Mouse (Mus musculus) heart, adult 9 months (tissue): ENCODE results near the gene Fam19a1.

ENCODE experiments used
- DNase-seq, 2 experiments: peaks; one replicate each; pipeline ENCODE4 v3.0.0; 2022; ENCODE audit warnings: low spot score in 2 of 2

Gene Fam19a1

GRCm38 (mm10) chr6:96437814-96438213 is 324.9 kb downstream of the Fam19a1 start:
- no peak for DNase-seq

DNA sequence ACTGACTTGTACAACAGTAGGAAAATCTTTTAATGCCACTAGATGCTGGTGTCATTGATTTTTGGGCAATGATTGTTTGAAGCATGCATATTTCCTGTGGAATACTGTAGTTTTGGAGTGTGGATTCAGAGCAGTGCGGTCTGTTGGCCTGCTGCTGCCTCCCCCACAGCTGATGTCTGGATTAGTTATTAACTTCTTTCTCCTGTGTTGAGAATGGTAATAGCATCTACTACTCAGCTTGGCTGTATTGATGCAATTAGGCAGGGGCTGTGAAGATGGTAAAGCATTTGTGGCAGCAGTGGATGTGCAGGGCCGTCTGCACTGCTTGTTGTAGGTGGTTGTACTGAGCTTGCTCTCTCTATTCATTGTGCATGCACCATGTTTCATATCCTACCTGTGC is 326.5 kb downstream of the Fam19a1 start:
- no peak for DNase-seq

GRCm38 (mm10) chr6:96441971-96442370 is 329.0 kb downstream of the Fam19a1 start:
- no peak for DNase-seq

DNA sequence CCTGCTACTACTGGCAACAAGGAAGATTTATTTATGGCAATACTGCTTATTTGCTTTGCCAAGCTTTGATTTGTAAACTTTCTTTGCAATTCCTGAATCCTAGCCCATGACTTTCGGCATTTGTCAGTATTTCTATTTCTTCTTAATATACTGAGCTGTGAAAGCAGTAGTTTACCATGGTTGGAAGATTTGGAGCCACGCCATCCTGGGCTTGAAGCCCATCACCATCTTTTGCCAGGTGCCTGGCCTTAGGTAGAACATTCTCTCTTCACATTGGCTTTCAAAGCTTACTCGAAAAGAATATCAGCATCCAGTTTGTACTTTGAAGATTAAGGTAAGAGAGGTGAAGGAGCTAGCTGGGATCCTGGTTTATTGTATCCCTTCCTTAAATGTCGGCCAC is 334.5 kb downstream of the Fam19a1 start:
- no peak for DNase-seq

- DNase-seq, result no peak
Observed at GRCm38 (mm10) chr6:96456266-96456665, 343.3 kb downstream of the Fam19a1 start.

DNA sequence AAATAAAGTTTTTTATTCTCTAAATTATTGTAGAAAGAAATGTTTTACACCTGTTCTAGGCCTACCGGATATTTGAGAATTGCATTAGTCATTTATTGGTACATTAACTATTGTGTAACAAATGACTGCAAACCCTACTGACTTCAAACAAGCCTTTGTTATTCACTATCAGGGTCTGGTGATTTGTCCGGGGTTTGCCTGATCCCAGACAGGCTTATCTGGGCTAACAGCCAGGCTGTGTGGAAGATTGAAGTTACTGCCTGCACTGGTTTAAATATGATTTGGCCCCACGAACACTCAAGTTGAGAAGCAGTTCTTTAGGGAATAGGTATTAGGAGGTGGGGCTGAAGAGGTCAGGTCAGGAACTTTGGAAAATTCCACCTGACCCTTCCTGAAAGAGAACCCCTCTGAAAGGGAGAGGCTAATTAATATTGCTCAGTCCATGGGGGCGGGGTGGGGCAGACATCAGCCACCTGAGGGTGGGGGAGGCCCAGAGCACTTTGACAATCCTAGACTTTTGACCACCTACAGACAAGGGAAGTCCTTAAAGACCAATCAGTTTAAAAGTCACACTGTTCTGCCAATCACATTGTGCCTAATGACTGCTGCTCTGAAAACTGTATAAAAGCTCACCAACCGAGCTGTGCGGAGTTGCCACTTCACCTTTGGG is 344.8 kb downstream of the Fam19a1 start:
- DNase-seq, result no peak

DNA sequence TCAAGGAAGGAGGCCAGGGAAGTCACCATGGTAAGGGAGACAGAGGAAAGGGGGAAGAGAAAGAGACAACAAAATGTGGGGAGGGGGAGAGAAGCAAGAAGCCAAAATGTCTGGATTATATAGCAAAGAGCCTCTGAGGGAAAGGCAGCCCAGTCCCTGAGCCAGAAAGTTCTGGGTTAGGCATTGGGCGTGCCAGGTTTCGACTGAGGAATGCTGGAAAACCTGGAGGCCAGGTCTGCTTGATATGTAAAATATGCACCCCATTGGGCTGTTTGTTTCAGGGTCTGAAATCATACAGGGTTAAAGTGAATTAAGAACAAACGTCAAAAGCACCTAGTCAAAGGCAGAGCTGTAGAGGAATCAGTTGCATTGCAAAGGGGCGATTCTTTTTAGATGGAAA is 346.1 kb downstream of the Fam19a1 start:
- no peak for DNase-seq

DNA sequence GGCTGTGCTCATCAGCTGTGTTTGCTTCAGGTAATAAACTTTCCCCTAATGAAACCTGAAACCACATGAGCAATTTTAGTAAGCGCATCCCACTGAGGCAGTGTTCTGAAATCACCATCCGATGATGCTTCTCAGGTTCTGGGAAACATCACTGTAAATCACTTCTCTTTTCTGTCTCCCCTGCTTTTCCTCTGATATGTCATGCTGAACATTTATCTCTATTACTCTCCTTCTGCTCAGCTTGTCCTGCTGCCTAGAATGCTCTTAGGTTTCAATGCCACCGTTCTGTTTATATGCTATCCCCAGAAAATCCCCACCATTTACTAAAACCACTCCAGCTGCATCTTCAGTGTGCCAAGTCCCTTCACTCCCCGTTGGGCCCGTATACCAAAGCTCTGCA is 386.5 kb downstream of the Fam19a1 start:
- no peak for DNase-seq

- DNase-seq, result no peak
Observed at GRCm38 (mm10) chr6:96541600-96541999, 428.6 kb downstream of the Fam19a1 start.

DNA sequence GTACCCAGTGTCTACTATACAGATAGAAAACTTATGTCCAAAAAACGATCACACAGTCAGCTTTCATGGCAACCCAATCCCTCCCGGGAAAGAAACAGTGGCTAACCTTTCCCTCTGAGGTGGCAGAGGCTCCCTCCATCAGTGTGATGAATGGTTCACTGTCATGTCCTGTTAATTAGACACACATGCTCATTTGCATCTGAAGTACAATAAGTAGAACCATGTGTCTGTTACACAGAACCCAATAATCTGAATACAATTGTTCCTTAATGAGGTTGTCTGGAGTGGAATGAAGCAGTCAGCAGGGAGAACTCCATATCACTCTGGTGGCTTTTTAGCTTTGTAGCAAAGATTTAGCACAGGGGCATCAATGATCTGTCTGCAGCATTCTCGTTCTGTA is 431.9 kb downstream of the Fam19a1 start:
- DNase-seq, result no peak

DNA sequence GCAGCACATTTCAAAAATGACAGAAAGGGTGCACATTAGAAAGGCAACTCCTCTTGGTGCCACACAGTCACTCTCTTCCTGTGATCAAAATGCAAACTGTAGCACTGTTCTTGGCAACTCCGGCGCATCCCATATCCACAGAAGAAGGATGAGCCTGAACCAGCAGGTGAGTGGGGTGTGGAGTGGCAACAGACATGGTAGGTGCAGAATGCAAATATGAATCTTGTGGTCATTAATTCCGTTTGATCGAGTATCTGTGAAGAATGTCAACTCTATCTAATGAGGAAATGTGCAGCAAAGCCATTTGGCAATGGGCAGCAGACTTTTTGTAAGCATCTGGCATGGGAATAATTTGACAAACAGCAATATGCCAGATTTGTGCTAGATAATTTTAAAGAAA is 437.5 kb downstream of the Fam19a1 start:
- no peak for DNase-seq

GRCm38 (mm10) chr6:96578649-96579048 is 465.7 kb downstream of the Fam19a1 start:
- no peak for DNase-seq

GRCm38 (mm10) chr6:96580726-96581125 is 467.8 kb downstream of the Fam19a1 start:
- no peak for DNase-seq

- no peak for DNase-seq
Observed at GRCm38 (mm10) chr6:96581187-96581586, 468.2 kb downstream of the Fam19a1 start.

GRCm38 (mm10) chr6:96587427-96587826 is 474.5 kb downstream of the Fam19a1 start:
- DNase-seq, result no peak

DNA sequence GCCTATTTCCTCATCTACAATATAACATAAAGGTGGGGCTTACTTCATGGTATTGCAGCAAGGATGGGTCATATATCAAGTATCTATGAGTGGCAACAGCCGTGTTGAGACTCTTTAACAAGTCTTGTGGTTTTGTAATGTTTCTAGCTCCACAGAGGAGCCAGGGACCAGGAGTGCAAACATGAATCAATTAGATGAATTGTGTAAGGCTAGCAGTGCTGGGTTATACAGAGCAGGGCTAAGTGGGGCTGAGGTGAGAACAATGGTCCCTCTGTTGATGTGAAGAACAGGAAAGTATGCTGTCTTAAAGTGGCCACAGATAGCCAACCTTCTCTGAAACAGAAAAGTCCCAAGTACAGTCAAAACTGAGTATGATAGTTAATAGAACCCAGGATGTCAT is 480.1 kb downstream of the Fam19a1 start:
- DNase-seq, result no peak

- DNase-seq, result no peak
Observed at GRCm38 (mm10) chr6:96595201-96595600, 482.2 kb downstream of the Fam19a1 start.

GRCm38 (mm10) chr6:96624196-96624595 is 511.2 kb downstream of the Fam19a1 start:
- DNase-seq, result no peak

DNA sequence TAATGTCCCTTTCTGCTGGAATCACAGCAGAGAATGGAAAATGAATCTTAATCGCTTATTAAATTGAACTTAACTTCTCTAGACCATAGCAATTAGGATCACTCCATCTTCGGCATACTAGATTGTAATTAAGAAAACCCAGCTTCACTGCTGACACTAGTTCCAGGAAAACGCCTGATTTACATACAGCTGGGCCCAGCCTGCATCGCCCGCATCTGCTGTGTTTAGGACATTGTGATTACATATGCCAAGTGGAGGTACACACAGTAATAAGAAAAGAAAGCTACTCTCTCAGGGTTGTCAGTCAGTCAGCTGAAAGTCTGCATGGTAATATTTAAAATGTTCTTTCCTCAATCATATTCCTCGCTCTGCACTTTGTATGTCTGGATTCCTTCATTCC is 518.6 kb downstream of the Fam19a1 start:
- no peak for DNase-seq

DNA sequence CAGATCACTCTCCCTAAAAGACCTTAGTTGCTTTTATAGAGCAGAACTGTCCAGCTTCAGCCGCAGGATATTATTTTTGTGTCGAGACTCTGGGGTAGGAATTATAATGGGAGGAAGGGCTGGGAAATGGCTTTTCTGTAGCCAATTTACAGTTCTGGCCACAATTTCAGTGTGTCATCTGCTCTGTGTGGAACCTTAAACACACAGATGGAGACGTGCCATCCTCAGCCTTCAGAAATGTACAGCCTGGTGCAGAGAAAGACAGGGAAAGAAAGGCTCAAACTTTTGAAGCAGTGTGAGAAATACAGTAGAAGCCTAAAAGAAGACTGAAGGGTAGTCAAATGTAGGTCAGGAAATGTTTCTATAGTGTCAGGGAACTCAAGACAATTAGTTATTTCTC is 519.3 kb downstream of the Fam19a1 start:
- DNase-seq, result no peak

DNA sequence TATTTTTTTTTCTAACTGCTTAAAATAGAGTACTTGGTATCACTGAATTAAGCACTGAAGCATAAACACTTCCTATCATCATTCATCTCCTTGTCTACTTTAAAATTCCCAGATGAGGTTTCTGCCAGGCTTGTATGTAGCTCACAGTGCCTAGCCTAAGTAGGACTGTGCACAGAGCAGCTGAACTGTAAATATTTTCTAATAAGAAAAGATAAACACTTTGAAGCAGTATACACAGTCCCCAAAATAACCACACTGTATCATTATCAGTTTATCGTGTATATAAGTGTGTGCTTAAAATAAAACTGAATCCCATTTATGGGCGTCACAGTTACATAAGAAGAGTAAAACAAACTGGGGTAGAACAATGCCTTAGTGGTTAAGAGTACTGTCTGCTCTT is 522.7 kb downstream of the Fam19a1 start:
- DNase-seq, result no peak

- no peak for DNase-seq
Observed at GRCm38 (mm10) chr6:96648742-96649141, 535.8 kb downstream of the Fam19a1 start.

- DNase-seq, result no peak
Observed at GRCm38 (mm10) chr6:96649267-96649666, 536.3 kb downstream of the Fam19a1 start.

- DNase-seq, result no peak
Observed at GRCm38 (mm10) chr6:96666311-96666710, 553.4 kb downstream of the Fam19a1 start.
